Mouse (Mus musculus) retina, embryonic 14.5 days (tissue): ENCODE measurements around the gene Tiam1.

ENCODE experiments used
- DNase-seq: peaks from one replicate; pipeline ENCODE4 v3.0.0-alpha.2; 2015; ENCODE audit warnings: low spot score

Tiam1 gene

GRCm38 (mm10) chr16:89796566-89796965 lies 347.0 kb downstream of the Tiam1 start:
- DNase-seq: peak; percentile 31

GRCm38 (mm10) chr16:89789792-89790434 lies 353.7 kb downstream of the Tiam1 start:
- no peak for DNase-seq

GRCm38 (mm10) chr16:89785795-89786194 lies 357.8 kb downstream of the Tiam1 start:
- no peak for DNase-seq

- DNase-seq: no peak
These were observed 363.9 kb downstream of the Tiam1 start for GRCm38 (mm10) chr16:89779705-89780104.

- no peak for DNase-seq
These were observed 366.1 kb downstream of the Tiam1 start for GRCm38 (mm10) chr16:89777450-89777849.

GRCm38 (mm10) chr16:89774553-89774913 lies 369.0 kb downstream of the Tiam1 start:
- no peak for DNase-seq

GRCm38 (mm10) chr16:89773657-89774552 lies 369.7 kb downstream of the Tiam1 start:
- DNase-seq: peak; percentile 96

GRCm38 (mm10) chr16:89765919-89766318 lies 377.6 kb downstream of the Tiam1 start:
- DNase-seq: no peak

- peak; percentile 72 for DNase-seq
These were observed 378.1 kb downstream of the Tiam1 start for GRCm38 (mm10) chr16:89765470-89765869.

- DNase-seq: no peak
These were observed 379.8 kb downstream of the Tiam1 start for GRCm38 (mm10) chr16:89763812-89764211.

- DNase-seq: no peak
These were observed 381.0 kb downstream of the Tiam1 start for GRCm38 (mm10) chr16:89762523-89762922.

GRCm38 (mm10) chr16:89762096-89762495 lies 381.5 kb downstream of the Tiam1 start:
- no peak for DNase-seq

GRCm38 (mm10) chr16:89757384-89757783 lies 386.2 kb downstream of the Tiam1 start:
- DNase-seq: no peak

GRCm38 (mm10) chr16:89754709-89755108 lies 388.9 kb downstream of the Tiam1 start:
- no peak for DNase-seq

- DNase-seq: no peak
These were observed 395.7 kb downstream of the Tiam1 start for GRCm38 (mm10) chr16:89747864-89748263.

GRCm38 (mm10) chr16:89739559-89739958 lies 404.0 kb downstream of the Tiam1 start:
- no peak for DNase-seq

GRCm38 (mm10) chr16:89738963-89739362 lies 404.6 kb downstream of the Tiam1 start:
- DNase-seq: peak; percentile 75
